Mouse (Mus musculus) gastrocnemius, adult 18-20 months (tissue): ENCODE measurements around the gene Acvr1c. TPM values are rescaled to one million over a fixed set of nuclear protein-coding genes. Genes with fewer than 3 reads are reported as not detected.

Experiments
- DNase-seq: peaks from one replicate; pipeline ENCODE4 v3.0.0; 2021; ENCODE audit warnings: low spot score
- total RNA-seq, 2 experiments: library from RNA; stranded (reverse); gene quantifications; 2 replicates each; pipeline ENCODE4 v1.2.3; 2021

The Acvr1c gene
- total RNA-seq, 2 experiments from 2014 or later: 0.57 to 0.71 TPM

DNA sequence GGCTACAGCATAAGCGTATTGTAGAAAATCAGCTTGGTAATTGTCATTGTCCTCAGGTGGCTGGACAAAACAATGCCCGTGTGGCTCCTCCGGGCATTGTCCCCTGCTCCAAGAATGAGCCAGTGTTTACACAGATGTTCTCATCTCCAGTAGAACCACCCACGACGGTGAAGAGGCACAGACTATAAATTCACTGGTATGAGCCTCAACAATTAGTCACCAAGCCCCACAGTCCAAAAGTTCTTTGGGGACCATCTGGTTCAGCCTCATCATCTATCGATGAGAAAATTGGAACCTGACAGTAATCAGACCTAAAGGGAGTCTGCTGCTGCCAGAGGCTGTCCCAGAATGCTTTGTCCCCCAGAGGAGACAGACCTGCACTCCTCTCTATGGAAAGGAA is 68.4 kb downstream of the Acvr1c start:
- DNase-seq: no peak

DNA sequence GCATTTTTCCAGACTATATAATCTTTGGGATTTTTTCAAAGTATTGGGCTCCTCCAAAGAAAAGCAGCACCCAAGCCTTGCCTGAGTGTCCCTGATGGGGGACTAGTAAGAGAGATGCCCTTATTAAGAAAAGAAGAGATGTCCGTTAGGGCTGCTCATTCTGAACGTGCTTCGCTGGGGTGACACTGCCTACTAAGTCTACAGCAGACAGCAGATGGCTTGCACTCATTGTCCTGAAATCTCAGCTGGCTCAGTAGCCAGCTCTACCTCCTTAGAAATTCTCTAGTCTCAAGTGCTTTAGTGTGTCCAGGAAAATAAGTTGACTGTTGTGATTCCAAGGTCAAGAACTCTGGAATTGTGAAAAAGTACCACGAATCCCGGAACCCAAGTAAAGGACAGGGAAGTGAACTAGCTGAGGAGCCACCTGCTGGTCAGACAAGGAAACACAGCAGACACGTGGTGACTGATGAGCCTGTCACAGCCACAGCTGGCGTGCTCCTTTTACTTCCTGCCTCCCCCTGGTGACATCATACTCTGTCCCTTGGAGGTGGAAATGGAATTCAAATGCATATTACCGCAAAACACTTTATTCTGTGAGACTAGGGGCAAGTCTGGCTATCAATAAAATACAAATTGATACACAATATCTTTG is 75.3 kb downstream of the Acvr1c start:
- DNase-seq: peak; percentile 39

DNA sequence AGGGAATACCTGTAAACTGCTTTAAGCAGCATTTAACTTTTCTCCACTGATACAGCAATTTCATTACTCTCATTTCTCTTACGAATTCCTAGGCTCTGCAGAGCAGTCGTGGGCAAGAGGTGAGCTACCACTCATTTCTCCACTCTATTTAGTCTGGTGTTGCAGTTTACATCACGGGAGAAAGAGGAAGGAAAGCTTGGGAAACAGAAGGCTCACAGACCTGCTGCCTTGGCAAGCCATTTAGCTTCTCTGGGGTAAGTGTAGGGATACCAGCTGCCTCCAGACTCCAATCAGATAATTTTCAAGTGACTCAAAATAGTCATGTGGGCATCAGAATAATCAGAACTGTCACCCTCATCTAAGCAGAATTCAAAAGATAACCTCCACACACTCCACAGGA is 76.6 kb downstream of the Acvr1c start:
- no peak for DNase-seq

DNA sequence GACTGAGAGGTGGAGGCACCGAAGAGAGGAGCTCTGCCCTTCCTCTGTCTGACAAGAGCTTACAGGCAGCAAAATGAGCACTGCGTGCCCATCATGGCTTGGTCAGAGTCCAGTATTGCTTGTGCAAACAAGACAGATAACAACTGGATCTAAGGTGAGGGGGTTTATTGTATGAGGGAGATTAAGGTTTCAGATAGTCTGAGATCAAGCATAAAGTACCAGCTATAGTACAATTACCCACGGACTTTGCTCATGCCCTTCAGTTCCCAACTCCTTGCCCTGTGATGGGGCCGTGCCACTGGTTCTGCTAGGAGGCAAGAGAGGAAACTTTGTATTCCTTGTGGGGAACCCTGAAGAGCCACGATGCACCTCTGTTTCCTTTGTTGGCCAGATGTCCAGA is 78.5 kb downstream of the Acvr1c start:
- no peak for DNase-seq

DNA sequence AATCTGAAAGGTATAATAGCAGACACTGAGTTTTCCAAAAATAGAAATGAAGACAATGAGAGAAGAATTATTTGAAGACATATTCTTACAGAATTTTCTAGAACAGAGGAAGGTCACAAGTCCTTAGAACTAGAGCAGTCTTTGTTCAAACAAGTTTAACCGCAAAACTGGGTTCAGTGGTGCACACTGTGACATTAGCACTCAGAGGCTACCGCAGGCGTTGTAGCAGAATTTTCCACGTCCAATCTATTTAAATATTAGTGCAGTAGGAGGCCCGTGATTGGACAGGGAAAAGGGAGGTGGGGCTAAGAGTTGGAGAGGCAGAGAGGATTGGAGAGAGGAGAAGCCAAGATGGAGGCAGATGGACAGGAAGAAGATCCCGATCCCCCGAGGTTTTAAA is 81.2 kb downstream of the Acvr1c start:
- no peak for DNase-seq

DNA sequence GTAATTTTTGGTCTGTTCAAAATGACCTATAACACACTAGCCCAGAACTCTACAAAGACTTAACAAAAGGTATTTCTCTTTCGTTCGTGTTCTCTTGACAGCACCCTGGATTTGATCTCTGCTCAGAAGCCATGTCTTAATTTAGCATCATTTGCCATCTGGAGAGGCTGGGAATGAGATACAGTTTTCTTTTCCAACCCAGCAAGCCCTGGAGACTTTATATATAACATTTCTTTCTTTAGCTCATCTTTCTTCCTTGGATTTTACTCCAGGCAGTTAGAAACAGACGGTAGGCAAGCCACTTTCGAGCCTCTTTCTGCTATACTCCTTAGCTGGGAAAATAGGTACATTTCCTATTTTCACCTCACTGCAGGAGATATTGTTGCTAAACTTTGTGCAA is 117.1 kb downstream of the Acvr1c start:
- DNase-seq: no peak

DNA sequence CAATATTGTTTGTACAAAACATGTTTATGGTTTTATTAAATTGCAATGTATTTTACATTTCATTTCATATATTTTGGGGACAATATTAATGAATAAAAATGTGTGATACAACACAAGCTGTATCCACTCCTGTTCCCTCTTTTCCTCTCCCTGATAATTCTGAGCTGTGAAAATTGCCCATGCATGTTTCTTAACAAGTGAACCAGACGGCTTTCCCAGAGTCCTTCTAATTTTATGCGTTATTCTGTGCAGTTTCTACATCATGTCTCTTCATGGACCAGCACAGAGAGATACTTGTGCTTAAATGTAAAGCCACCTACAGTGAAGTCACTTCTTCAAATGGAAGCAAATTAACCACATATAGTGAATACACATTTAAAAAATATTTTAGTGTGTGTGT is 120.2 kb downstream of the Acvr1c start:
- no peak for DNase-seq

Other genes with a start within 250 kb of the Acvr1c start
- under 1 TPM; 0.14 to 0.27 TPM for gene Cytip, start 162.4 kb downstream of the Acvr1c start, total RNA-seq
- not detected for gene Gm17409, start 112.2 kb upstream of the Acvr1c start, total RNA-seq
- gene Acvr1, start 209.3 kb upstream of the Acvr1c start, total RNA-seq: 10 to 100 TPM; 20.6 to 26.8 TPM
- gene Upp2, start 209.4 kb upstream of the Acvr1c start, total RNA-seq: 1 to 10 TPM; 2.1 to 3.1 TPM